Mouse (Mus musculus) brain, adult 2 months (tissue): ENCODE measurements at regions not wholly inside any gene's neighbourhood (a gene's known extent, or its start where the extent isn't known, plus 50 kb on each side); places are given as distances from the start of the nearest gene placed in this dataset.

ENCODE experiments used
- DNase-seq: peaks from one replicate; pipeline ENCODE4 v3.0.0; 2011; ENCODE audit warnings: low read depth, low spot score

DNA sequence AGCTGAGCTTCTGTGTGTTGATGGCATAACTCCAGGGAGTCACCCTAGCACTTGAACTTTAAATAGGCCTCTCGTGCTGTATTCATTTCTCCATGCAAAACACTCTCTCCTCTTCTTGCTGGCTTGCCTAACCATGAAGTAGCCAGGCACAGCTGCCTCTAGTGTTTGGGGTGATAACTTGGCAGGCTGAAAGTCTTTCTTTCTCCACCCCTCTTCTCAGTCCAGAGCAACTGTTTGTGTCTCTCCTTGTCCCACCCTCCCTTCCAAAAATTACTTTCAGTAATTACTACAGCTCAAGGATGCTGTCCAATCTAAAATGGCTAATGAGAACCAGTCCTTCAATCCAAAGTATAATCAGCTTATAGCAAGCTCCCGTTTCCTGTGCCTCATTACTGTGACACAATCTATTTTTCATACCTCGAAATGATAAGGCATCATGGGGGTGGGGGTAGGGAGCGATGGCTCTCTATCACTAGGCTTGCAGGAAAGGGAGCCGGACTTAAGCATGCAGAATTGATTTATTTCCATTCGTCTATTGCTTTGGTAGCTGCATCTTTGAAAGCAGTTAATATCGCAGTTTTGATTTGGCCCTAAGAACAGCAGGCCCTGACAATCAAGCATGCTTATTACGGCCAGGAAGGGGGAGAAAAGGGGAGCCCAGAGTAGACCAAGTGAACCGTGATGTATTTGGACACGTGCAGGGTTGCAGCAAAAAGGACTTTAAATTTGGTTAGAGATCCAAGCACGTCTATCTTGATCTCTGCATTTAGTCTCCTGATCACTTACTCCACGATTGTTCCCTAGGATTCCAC lies 943.8 kb downstream of the Slc4a3 start:
- DNase-seq = peak; percentile 61

DNA sequence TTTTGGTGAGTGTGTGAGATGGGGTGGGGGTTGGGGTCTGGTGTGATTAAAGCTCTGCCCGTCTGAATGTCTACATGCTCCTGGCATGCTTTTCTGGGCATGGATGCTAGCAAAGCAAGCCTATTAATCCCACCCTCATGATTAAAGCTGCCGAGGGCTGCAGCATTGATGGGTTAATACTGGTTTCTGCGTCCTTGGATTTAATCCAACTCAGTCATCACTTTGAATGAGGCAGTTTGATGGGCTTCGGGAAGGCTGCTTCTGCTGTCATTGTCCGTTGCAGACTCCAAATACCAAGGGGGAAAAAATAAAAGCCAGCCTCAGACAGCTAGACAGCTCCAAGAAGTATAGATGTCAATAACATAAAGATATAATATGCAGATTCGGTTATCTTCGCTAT lies 944.7 kb downstream of the Slc4a3 start:
- peak; percentile 33 for DNase-seq

DNA sequence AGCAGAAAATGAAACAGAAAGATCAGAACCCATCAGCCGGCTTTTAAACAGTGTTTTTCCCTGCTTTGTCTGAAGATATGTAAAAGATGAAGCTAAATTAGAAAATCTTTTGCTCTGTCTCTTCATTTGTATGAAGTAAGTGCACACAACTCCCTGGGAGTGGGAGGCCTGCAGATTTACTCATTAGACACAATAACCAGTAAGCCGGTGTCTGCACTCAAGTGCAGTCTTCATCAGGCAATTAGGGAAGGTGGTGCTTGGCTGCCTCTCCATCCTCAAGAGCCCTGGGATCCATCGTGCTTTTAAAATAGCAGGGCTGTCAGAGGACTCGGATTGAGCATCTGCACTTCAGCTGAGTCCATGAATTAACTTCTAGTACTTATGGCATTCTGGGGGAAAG lies 945.1 kb downstream of the Slc4a3 start:
- DNase-seq = peak; percentile 73

DNA sequence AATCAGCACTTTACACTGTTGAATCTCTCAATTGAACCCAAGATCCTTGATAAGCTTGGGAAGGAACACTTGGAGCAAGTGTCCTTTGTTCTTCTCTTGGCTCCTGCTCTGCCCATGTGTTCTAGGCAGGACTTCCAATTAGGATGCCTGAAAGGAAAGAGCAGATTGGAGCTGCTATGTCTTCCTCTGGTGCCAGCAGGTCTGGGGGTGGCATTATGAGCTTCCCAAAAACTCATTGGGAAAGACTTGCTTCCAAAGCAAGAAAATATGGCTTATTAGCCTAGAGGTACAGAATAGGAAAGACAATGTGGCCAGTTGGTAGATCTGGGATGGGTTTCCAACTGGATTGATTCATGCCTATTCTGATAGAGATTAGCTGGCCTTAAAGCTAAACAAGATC lies 959.1 kb downstream of the Slc4a3 start:
- DNase-seq = peak; percentile 77

DNA sequence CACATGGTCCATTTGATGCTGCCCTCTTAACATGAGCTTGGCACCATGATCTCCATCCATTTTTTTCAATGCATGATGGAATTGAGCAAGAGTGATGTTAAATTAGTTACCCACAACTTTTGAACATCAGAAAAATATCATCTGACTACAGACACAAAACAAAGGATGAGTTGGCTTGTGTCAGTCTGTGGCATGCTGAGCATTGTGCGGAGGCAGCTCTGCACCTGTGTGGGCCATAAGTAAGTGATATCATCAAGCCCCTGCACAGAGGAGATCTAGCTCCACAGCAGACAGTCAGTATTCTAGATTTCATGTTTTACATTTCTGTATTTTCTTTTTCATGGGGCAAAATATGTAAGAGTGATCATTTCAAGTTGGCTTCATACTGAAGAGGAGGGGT lies 962.8 kb downstream of the Slc4a3 start:
- peak; percentile 40 for DNase-seq

DNA sequence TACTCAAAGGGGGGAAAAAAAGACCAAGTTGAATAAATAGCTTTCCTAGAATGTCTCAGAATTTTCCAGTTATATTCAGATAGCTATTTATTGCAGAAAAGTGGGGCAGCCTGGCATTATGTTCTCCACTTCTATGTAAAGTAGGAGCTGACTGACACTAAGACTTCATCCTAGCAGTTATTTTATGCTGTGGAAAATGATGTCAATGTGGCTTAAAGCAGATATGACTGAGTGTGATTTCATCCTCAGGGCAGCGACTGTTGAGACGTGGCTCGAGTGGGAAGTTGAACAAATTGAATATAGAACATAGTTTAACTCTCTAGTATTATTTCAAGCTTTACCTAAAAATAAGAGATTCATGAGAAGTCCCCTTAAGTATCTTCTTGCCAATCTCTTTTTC lies 963.4 kb downstream of the Slc4a3 start:
- DNase-seq = peak; percentile 80

DNA sequence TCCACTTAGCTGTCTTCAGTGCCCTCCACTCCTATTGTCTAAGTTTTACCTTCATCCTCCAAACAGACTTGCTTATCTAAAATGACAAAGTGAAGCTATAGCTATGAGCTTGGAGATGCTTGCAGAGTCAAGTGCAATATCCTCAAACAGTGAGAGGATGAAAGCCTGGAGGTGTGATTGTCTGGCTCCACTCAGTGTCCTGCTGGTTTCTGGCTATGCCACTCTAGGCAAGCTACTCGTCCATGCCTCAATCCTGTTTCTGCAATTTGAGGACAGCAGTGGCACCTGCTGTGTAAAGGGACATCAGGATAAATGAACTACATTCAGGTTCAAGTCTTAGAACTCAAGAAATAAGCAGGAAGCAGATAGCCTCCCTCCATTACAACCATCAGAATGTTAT lies 966.1 kb downstream of the Slc4a3 start:
- DNase-seq = peak; percentile 36

DNA sequence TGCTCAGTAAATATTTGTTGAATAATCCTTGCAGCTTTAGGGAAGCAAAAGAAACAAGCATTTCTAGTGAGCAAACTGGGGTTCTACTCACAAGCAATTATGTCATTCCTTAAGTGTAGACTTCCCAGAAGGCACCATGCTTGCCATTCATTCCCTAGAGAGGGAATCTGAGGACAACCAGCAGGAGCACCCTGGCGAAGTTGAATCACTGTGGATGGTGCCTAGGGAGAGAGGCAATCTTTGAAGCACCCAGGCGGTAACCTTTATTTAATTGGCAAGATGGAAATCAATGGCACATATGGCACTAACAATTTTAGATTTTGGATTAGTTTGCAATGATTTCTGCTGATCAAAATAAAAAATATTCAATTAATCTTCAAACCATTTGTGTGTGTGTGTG lies 967.4 kb downstream of the Slc4a3 start:
- DNase-seq = peak; percentile 59

DNA sequence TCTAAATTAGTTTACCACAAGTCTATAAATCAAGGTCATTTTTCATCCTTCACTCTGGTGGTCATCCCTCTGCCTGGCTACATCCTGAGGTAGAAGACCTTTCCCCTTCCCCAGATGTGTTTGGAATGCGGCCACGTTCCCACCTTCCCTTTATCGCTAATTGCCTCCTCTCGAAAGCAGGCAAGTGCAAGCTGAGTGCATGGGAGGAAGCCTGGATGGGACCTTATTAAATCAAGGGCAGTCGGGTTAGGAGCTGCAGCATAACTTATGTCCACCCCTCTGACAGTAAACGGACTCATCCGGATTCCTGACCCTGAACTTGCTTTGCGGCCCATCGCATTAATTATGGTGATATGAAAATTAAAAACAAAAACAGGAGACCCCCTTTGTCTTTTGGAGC lies 983.5 kb downstream of the Slc4a3 start:
- DNase-seq = no peak

DNA sequence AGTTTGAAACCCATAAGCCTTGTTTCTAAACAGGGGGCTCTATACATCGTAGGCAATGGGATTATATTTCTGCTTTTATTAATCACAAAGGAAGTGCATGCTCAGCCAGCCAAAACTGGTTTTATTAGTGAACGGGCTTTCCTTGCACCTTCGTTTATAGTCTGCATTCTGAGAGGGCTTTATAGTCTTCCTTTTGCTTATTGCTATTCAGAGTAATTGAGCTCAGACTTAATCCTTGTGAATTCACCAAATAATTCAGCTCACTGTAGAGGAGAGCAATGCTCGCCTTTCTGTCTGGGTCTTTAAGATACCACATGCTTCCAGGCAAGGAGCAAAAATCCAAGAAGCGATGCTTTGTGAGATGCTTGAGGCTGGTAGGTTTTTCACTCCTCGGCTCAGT lies 984.3 kb downstream of the Slc4a3 start:
- no peak for DNase-seq

DNA sequence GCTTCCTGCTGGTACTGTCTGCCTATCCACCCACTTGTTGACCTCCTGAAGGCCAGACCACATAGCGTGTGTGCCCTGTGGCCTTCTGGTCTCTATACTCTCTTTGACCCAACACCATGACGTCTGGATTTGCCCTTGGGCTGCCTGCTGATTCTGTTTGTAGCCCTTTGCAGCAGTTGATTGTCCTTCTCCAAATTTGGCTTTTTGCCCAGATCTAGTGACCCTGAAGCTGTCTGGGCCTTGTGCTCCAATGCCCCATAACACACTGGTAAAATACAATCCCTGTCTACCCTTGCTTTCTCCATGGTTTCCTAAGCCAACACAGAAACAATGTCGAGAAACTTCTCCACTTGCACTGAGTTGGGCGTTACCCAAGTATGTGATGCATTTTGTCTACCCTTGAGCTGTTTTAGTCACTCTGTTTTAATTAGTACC lies 979.3 kb downstream of the Epha4 start:
- no peak for DNase-seq

DNA sequence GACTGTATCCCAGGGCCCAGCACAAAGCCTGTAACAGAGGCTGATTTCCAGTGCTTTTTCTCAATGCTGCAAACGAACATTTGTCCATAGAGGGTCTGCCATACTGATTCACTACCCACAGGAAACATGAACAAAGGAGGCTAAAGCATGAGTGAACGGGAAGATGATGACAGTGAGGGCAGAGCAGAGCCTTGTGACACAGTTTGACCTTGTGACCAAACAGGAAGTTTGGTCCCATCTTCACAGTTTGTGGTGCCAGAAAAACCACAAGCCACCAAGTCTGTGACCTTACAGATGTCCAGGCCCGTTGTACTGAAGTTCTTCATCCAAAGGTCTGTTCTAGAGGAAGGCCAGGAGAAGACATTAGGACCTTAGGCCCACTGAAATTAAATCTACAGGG lies 974.4 kb downstream of the Epha4 start:
- DNase-seq = no peak

DNA sequence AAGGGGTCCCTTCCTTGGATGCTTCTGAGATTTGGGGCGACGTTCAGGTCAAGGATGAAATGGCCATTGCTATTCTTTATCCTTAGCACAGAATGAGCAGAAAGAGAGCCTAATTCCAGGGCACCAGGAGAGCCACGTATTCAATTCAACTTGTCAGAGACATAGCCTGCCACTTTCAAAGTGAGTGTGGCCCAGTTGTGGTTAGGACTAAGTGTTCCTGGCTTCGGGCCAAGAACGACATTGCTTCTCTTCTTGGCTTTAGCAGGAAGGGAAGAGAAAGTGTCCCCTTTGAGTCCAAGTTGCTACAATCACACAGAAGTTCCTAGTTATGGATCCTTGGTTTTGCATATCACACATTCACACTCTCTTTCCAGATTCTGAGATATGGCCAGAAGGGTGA lies 964.0 kb downstream of the Epha4 start:
- peak; percentile 29 for DNase-seq

DNA sequence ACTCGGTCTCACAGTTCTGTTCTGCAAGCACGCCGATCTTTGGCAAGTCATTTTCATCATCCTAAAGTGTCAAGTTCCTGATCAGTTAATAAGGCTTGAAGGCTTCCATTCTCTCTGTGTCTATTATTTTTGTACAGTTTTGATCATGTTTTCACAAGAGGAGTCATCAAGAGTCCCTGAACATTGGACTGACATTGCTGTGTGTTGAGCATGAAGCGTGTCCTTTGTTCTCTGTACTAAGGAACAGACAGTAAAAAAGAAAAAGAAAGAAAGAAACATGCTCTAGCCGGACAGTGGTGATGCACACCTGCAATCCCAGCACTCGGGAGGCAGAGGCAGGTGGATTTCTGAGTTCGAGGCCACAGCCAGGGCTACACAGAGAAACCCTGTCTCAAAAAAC lies 955.4 kb downstream of the Epha4 start:
- DNase-seq = no peak

DNA sequence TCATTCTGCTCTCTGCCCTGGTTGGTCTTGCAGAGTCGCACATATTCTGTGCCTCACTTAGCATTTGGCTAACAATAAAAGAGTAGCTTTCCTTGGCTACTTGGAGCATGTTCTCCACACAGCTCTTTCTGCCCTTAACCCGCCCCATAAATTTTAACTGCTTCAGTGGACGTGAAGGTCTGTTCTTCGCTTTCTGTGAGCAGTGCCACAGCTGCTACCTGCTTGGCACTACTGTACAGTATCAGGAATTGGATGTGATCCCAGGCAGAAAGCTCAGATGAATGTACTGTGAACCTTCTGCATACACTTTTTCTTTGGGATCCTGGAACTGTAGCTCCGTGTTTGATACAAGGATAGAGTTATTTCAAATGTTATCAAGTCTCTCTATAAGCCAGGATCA lies 939.4 kb downstream of the Epha4 start:
- DNase-seq = peak; percentile 44

DNA sequence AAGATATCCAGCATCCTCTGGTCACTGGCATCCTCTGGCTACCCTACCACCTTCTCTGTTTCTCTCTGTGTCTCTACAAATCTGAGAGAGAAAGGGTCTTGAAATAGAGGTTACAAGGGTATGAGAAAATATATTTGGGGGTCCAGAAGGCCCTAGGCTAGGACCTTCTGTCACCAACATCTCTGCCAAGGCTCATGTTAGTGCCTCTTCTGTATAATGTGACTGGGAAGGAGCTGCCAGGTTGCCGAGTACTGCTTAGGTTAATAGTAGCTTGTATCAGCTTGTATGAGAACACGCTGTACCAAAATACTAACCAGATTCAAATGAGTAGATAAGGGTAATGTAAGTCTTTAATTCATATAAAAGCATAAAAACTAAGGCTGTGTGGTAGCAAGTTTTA lies 929.0 kb downstream of the Epha4 start:
- no peak for DNase-seq

DNA sequence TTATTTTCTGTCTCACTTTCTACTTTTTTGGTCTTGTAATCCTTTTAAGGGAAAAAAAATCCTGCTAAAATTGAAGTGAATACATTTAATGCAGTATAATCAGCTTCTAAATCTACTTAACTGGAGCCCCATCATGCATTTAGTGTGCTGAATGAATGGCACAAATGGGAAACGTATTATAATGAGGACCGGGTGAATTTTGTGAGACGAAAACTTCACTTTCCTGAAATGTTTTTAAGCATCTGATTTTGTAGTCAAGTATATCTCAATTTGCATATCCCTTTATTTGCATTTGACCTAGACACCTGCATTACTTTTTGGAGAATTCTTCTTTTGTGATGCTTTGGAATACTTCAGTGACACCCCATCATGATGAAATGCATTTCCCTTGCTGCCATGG lies 889.1 kb downstream of the Epha4 start:
- no peak for DNase-seq

DNA sequence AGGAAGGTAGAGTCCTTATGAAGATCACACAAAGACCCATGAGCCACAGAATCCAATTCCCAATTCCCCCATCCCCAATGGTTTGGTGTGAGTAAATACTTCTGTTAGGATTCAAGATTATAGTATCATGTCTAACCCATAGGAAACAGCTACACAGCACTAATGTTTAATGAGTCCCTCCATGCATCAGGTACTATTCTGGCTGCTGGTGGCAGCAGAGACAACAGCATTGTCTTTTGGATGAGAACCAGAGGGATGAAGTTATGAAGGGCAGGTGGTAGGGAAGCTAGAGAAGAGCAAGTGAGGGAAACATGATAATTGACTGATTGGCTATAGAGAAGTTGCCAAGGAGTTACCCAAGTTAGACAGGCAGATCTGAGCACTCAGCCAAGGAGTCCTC lies 885.0 kb downstream of the Epha4 start:
- DNase-seq = peak; percentile 20

DNA sequence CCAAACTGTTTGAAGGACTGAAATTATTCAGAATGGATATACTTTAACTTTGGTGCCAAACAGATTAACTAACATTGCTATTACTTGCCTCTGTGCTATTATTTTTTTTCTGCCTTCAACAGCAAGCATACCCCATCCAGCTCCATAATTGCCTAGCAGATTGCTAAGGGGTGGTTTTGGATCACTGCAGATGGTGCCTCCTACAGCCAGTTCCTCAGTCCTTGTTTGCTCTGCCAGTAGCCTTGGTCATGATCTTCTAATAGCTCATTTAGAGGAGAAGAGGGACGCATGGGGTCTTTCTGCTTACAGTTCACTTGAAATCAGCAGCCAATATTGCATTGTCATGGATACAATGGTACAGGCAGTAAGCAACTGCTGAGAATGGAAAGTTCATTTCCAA lies 880.8 kb downstream of the Epha4 start:
- DNase-seq = peak; percentile 51

DNA sequence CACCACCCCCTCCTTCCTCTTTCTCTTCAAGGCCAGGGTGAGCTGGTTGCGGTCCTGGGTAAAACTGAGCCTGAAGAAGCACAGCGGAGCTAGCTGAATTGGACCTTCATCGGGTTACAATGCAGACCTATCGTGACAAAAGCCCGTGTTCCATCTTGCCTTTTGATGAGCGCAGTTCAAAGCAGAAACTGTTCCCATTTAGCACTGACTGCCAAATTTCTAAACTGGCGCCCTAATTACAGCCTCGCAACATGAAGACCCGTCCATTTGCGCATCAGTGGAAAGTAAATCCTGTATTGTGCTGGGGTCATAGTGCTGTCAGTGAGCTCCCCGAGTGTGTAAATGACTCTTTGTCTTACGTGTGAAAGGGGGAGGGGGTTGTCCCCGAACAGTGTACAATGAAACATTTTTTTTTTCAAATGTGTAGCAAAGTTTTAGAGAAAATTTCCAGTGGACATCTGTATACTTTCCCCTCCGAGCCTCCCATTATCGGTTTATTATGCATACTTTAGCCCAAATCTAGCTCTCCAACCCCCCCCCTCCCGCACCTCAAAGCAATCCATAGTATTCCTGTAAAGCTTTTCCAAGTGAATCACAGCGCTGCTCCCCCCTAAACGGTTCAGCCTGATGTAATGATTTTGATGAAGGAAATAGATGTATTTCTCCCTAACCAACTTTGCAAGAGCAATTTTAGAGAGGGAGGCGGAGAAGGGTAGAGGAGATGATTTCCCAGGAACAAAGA lies 877.4 kb downstream of the Epha4 start:
- peak; percentile 83 for DNase-seq

DNA sequence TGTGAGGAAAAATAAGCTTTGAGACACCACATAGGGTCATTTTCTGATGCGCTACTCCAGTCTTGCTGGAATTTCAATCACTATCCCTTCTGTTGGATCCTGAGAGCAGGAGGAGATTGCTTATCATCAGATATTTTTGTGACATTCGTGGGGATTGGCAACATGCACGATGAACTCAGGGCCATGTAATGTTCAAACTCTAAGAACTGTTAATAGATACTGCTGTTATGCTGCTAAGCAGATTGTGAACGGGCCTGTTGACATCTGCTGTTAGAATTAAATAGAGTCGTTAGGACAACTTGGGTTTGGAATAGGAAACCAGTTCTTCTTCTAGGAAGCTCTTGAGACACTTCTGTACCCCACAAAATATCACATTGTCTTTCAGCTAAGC lies 876.9 kb downstream of the Epha4 start:
- DNase-seq = peak; percentile 20

DNA sequence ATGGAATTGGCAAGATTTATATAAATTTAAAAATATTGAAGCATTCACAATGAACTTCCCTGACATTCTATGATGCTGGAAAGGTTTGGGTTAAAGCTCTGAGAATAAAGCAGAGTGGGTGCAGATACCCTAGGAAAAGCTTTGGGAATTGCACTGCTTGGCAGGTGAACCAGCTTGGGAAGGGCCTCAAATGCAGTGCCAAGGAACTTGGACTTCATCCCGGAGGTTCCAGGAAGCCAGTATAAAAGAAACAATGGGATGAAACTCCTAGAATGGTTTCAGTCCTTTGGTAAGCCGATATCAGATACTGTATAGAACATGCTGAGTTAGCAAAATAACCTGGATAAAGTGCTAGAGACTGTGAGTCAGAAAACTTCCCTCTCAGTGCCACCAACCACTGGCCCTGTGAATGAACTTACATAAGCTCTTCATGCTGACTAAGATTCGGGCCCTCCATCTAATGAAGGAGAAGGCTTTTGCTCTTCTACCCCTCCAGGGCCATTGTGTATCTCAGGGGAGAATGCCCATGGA lies 873.6 kb downstream of the Epha4 start:
- DNase-seq = peak; percentile 41

DNA sequence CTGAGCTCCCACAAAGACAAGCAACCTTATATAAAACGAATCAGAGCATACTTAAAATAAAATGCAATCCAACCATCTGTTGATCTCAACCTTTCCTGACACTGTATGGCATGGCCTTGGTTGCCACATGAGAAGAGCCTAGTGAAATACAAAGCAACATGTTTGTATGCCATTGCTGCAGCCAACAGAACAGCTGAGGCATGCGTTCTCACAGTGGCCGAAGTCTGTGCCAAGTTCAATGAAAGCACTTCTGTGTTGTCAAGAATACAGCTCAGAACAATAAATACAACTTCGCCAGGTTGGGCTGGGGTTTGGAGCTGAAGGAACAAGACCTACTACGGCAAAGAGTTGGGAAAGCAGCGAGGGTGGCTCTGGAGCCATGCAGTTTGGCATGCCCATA lies 872.2 kb downstream of the Epha4 start:
- peak; percentile 71 for DNase-seq
